Mouse (Mus musculus): ENCODE data around the gene Gm20388. TPM values are rescaled to one million over a fixed set of nuclear protein-coding genes. Genes with fewer than 3 reads are reported as not detected.

The Gm20388 gene
- polyA plus RNA-seq, 2 experiments = 8.5 TPM; not detected in 1

GRCm38 (mm10) chr8:119901952-119902351 is 8.7 kb upstream of the Gm20388 start:
- ATAC-seq (ENCODE audit: insufficient read depth) = no peak
- 53% methylated on average over 8 of the region's 8 CpGs for WGBS (ENCODE audit: insufficient replicate concordance)
- TF ChIP-seq CTCF (IDR thresholded peaks at IDR 0.05; ENCODE audit: low read depth) (no peak), EP300 (IDR thresholded peaks at IDR 0.05; ENCODE audit: low read depth) (no peak)

GRCm38 (mm10) chr8:119904323-119904911 is 6.2 kb upstream of the Gm20388 start:
- ATAC-seq (ENCODE audit: insufficient read depth) (no peak), DNase-seq (ENCODE audit: low read depth in 3 of 3, low spot score in 3 of 3) (no peak)
- H3K4me1 ChIP-seq (replicated peaks; ENCODE audit: control insufficient read depth in 2 of 2, insufficient read depth in 2 of 2, low read length in 1 of 2) = peaks cover 5 to 14% of the 10 kb centered on the region in 2 experiments
- H3K27ac ChIP-seq = no peak overlapping the region
- no peak overlapping the region for H3K4me2 ChIP-seq (ENCODE audit: low read depth)
- H3K36me3 ChIP-seq (replicated peaks; ENCODE audit: control insufficient read depth, insufficient read depth, low read depth) = no peaks in the 10 kb centered on the region
- WGBS (ENCODE audit: insufficient replicate concordance) = 54% methylated on average over 12 of the region's 12 CpGs
- H3K27me3 ChIP-seq (ENCODE audit: control insufficient read depth, insufficient read depth, low read length) = peaks cover 6% of the 10 kb centered on the region
- no peaks in the 10 kb centered on the region for H3K9me3 ChIP-seq (ENCODE audit: control insufficient read depth, low read length)
- H3K4me3 ChIP-seq (ENCODE audit: insufficient read depth in 1 of 2, low read depth in 2 of 2, low read length in 2 of 2) = no peak overlapping the region
- no peak overlapping the region for H3K9ac ChIP-seq (replicated peaks)
- TF ChIP-seq CTCF (IDR thresholded peaks at IDR 0.05; ENCODE audit: low read depth) (no peak), EP300 (IDR thresholded peaks at IDR 0.05; ENCODE audit: low read depth) (no peak)

More at GRCm38 (mm10) chr8:119901952-119902351, 8.7 kb upstream of the Gm20388 start:
- Histone ChIP-seq H3K9ac (replicated peaks) (no peak overlapping the region), H3K4me3 (ENCODE audit: insufficient read depth in 1 of 2, low read depth in 2 of 2, low read length in 2 of 2) (no peak overlapping the region), H3K9me3 (ENCODE audit: control insufficient read depth, low read length) (no peaks in the 10 kb centered on the region), H3K4me1 (replicated peaks; ENCODE audit: control insufficient read depth in 2 of 2, insufficient read depth in 2 of 2, low read length in 1 of 2) (peaks cover 0 to 6% of the 10 kb centered on the region in 2 experiments; a peak in 2 of 4 replicates), H3K27me3 (ENCODE audit: control insufficient read depth, insufficient read depth, low read length) (peaks cover 29% of the 10 kb centered on the region), H3K36me3 (replicated peaks; ENCODE audit: control insufficient read depth, insufficient read depth, low read depth) (no peaks in the 10 kb centered on the region), H3K4me2 (ENCODE audit: low read depth) (no peak overlapping the region), H3K27ac (no peak overlapping the region)
- DNase-seq (ENCODE audit: low read depth in 3 of 3, low spot score in 3 of 3) = no peak

GRCm38 (mm10) chr8:119909944-119910546 is 596 bp upstream of the Gm20388 start, which contains the start of gene Usp10:
Gene Usp10 (plus strand): TSS chr8:119910360.
- TF ChIP-seq CTCF (IDR thresholded peaks at IDR 0.05; ENCODE audit: low read depth) = no peak
- no peak for TF ChIP-seq EP300 (IDR thresholded peaks at IDR 0.05; ENCODE audit: low read depth)
- DNase-seq (ENCODE audit: low read depth in 3 of 3, low spot score in 3 of 3) (peak in 2 of 3 experiments; percentile 38 to 54), ATAC-seq (ENCODE audit: insufficient read depth) (peak; percentile 54)
- WGBS (ENCODE audit: insufficient replicate concordance) = 14% methylated on average over 13 of the region's 13 CpGs
- Histone ChIP-seq H3K9me3 (ENCODE audit: control insufficient read depth, low read length) (no peaks in the 10 kb centered on the region), H3K4me3 (ENCODE audit: insufficient read depth in 1 of 2, low read depth in 2 of 2, low read length in 2 of 2) (peak within 1 kb of the TSS; percentile 80 to 92), H3K4me1 (replicated peaks; ENCODE audit: control insufficient read depth in 2 of 2, insufficient read depth in 2 of 2, low read length in 1 of 2) (peaks cover 37 to 47% of the 10 kb centered on the region in 2 experiments), H3K9ac (replicated peaks) (peak within 1 kb of the TSS; percentile 97), H3K4me2 (ENCODE audit: low read depth) (peak within 1 kb of the TSS; percentile 96), H3K27ac (peak within 1 kb of the TSS; percentile 92), H3K27me3 (ENCODE audit: control insufficient read depth, insufficient read depth, low read length) (no peaks in the 10 kb centered on the region), H3K36me3 (replicated peaks; ENCODE audit: control insufficient read depth, insufficient read depth, low read depth) (no peaks in the 10 kb centered on the region)

- Histone ChIP-seq H3K27me3 (ENCODE audit: control insufficient read depth, insufficient read depth, low read length) (no peaks in the 10 kb centered on the region), H3K27ac (peak overlapping the region; percentile 92), H3K4me2 (ENCODE audit: low read depth) (peak overlapping the region; percentile 96), H3K36me3 (replicated peaks; ENCODE audit: control insufficient read depth, insufficient read depth, low read depth) (no peaks in the 10 kb centered on the region), H3K9me3 (ENCODE audit: control insufficient read depth, low read length) (no peaks in the 10 kb centered on the region), H3K4me1 (replicated peaks; ENCODE audit: control insufficient read depth in 2 of 2, insufficient read depth in 2 of 2, low read length in 1 of 2) (peaks cover 45 to 56% of the 10 kb centered on the region in 2 experiments), H3K4me3 (ENCODE audit: insufficient read depth in 1 of 2, low read depth in 2 of 2, low read length in 2 of 2) (peak overlapping the region; percentile 80 to 92), H3K9ac (replicated peaks) (peak overlapping the region; percentile 97)
- no peak for TF ChIP-seq EP300 (IDR thresholded peaks at IDR 0.05; ENCODE audit: low read depth)
- TF ChIP-seq CTCF (IDR thresholded peaks at IDR 0.05; ENCODE audit: low read depth) = no peak
- ATAC-seq (ENCODE audit: insufficient read depth) = peak; percentile 33
- WGBS (ENCODE audit: insufficient replicate concordance) = under 1% methylated on average over 30 of the region's 30 CpGs
- no peak for DNase-seq (ENCODE audit: low read depth in 3 of 3, low spot score in 3 of 3)
Observed at GRCm38 (mm10) chr8:119911258-119911962, 769 bp downstream of the Gm20388 start.

- H3K4me1 ChIP-seq (replicated peaks; ENCODE audit: control insufficient read depth in 2 of 2, insufficient read depth in 2 of 2, low read length in 1 of 2) = peaks cover 54 to 65% of the 10 kb centered on the region in 2 experiments
- H3K27ac ChIP-seq = peak overlapping the region; percentile 53
- H3K4me2 ChIP-seq (ENCODE audit: low read depth) = peak overlapping the region; percentile 96
- H3K9me3 ChIP-seq (ENCODE audit: control insufficient read depth, low read length) = no peaks in the 10 kb centered on the region
- no peaks in the 10 kb centered on the region for H3K27me3 ChIP-seq (ENCODE audit: control insufficient read depth, insufficient read depth, low read length)
- H3K9ac ChIP-seq (replicated peaks) = peak overlapping the region; percentile 97
- no peaks in the 10 kb centered on the region; the same call in 1 of the 2 replicates for H3K36me3 ChIP-seq (replicated peaks; ENCODE audit: control insufficient read depth, insufficient read depth, low read depth)
- WGBS (ENCODE audit: insufficient replicate concordance) = 48% methylated on average over 6 of the region's 6 CpGs
- H3K4me3 ChIP-seq (ENCODE audit: insufficient read depth in 1 of 2, low read depth in 2 of 2, low read length in 2 of 2) = peak overlapping the region; percentile 80 to 92
- DNase-seq (ENCODE audit: low read depth in 3 of 3, low spot score in 3 of 3) = no peak
- TF ChIP-seq CTCF (IDR thresholded peaks at IDR 0.05; ENCODE audit: low read depth) = no peak
- no peak for TF ChIP-seq EP300 (IDR thresholded peaks at IDR 0.05; ENCODE audit: low read depth)
- ATAC-seq (ENCODE audit: insufficient read depth) = no peak
Observed at GRCm38 (mm10) chr8:119912643-119913042, 2.0 kb downstream of the Gm20388 start.

Measured in liver, embryonic 14.5 days (tissue).